Mouse (Mus musculus) megakaryocyte, embryonic 14.5 days (primary cell): ENCODE measurements around the gene Shb.

Source experiments
- FLI1 ChIP-seq: IDR thresholded peaks from 2 replicates; pipeline ENCODE4 v1.6.1; 2012; ENCODE audit warnings: low read length, inconsistent platforms, mixed read lengths
- GATA1 ChIP-seq: IDR thresholded peaks from 3 replicates; pipeline ENCODE4 v1.6.1; 2012; ENCODE audit warnings: mixed read lengths, low read length, inconsistent platforms, borderline replicate concordance

DNA sequence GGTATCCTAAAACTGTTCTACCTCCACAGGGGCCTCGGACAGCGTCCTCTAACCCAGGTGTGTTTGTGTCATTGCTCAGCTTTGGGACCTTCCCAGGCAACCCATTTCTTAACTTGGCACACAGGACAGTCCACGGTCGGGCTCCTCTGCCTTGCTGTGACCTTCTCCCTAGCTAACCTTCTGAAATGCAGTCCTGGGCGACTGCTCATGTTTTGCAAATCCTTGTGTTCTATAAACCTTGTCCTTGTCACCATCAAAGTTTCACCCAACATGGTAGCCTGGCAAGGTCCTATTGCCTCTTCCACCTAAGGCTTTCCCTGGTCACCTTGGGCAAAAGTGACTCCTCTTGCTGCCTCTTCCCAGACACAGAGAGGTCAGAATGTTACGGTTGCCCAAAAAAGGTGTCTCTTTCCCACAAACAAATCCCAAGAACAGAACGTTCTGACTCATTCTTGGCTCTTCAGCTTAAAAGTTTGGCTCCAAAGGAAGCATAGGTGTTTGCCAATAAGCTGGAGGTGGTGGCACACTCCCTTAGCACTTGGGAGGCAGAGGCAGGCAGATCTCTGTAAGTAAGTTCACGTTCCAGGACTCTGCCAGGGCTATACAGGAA is 121.0 kb downstream of the Shb start:
- TF ChIP-seq GATA1, result no peak
- TF ChIP-seq FLI1, result no peak
